Mouse (Mus musculus) CD4-positive, CD25-positive, alpha-beta regulatory T cell, adult 9 weeks (primary cell): ENCODE measurements around the gene Phkg1. TPM values are rescaled to one million over a fixed set of nuclear protein-coding genes. Genes with fewer than 3 reads are reported as not detected.

ENCODE experiments used
- polyA plus RNA-seq: library from polyadenylated mRNA; unstranded; fragments of 100-300 nt; shearing (Covaris generic); gene quantifications from one replicate; pipeline ENCODE4 v1.2.1, GENCODE M21; 2017

Gene Phkg1
- 0.33 TPM for polyA plus RNA-seq

DNA sequence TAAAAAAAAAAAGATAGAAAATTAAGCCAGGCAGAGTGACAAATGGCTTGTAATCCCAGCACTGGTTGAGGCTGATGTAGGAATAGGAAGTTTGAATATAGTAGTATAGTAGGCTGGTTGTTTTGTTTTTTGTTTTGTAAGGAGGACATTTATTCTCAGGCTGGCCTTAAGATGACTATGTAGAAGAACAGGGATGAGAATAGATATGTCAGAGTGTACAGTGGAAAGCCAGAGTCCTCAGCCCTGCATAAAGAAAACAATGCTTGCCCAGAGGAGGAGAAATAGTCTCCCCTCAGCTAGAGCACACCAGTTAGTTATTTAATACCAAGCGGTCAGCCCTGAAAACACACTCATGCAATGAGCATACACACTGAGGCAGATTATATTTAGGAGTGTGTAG, at the start of gene Phkg1:
Phkg1 (minus strand) TSS at position 101 of the 400 bp plus-strand sequence.

DNA sequence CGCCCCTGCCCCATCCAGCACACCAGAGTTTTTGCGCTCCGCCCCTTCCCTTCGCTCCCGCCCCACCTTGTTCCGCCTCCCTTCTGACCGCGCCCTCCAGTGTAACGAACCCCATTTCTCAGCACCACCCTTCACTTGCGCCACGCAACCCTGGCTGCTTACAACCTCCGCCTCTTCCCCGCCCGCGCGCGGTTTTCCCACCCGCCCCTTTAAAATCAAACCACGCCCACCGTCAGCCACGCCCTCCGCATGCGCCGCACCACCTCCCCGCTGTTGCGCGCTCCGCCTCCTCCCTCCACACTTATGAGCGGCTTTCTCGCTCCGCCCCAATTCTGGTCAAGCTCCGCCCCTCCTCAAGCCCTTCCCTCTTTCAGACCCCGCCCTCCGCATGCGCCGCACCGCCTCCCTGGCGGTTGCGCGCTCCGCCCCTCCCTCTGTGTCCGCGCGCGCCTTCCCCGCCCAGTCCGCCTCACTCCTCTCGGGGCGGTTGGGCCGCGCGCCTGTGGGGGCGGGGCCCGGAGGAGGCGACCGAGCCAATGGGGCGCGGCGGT, 43.2 kb upstream of the Phkg1 start, which contains the start of gene Vkorc1l1:
Vkorc1l1 (plus strand) TSS at position 476 of the 551 bp plus-strand sequence.

DNA sequence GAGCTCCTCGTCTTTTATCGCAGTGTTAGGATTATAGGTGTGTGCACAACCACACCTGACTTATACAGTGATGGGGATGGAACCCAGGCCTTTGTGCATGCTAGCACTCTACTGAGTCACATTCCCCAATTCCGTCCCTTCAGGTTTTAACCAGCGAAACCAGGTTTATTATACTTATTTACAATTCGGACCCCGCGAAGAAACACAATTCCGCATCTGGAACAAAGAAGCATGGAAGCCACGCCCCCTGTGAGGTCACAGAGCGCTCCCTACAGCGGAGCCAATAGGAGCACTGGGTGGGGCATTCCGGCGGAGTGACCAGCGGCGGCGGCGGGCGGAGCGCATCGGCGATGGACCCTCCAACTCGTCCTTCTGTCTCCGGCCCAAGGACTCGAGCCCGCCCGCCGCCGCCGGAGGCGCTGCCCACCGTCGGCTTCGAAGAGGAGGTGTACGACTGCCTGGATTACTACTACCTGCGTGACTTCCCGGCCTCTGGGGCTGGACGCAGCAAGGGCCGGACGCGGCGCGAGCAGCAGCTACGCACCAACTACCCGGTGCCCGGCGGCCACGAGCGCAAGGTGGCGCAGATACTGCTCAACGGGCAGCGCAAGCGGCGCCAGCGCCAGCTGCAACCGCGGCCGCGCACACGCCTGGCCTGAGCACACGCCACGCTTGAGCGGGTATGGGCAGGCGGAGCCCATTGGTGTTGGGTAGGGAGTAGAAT, 10.1 kb upstream of the Phkg1 start, which contains the start of gene Nupr1l:
Nupr1l (plus strand) TSS at position 299 of the 724 bp plus-strand sequence.

DNA sequence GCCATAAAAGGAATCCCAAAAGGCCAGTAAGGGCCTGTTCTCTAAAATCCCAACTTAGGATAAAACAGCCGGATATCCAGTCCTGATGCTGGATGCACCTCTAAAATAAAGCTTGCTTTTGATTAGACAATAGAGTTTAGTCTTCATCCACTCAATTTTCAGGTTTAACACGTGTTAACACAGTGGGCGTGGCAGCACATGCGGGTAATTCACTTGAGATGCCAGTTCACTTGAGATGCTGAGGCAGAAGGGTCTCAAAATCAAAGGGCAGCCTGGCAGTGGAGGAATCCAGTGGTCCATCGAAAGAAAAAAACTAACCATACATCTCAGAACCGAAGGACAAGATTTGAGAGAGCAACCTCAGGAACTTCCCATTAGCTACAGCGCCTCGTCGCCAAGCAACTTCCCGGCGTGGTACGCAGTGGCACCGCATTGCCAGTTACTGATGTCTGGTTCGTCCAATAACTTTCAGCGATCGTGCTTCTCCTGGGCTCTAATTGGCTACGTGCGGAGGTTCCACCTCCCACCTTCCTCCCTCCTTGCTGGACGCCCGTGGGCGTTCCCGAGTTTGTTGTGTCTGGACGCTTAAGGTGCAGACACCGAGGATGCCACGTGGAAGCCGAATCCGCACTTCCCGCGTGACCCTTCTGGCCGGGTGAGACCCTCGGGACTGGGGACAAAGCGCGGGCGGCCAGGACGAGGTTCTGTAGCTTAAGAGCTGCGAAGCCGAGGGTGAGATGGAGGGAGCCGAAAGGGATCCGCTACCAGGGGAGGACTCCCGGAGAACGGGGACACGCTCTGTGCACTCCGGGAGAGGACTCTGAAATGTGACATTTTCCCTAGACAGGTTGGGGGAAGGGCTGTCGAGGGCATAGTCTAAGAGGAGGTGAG, 2.9 kb downstream of the Phkg1 start, which contains the start of gene Zbed5:
Zbed5 (plus strand) TSS at position 526 of the 891 bp plus-strand sequence.

DNA sequence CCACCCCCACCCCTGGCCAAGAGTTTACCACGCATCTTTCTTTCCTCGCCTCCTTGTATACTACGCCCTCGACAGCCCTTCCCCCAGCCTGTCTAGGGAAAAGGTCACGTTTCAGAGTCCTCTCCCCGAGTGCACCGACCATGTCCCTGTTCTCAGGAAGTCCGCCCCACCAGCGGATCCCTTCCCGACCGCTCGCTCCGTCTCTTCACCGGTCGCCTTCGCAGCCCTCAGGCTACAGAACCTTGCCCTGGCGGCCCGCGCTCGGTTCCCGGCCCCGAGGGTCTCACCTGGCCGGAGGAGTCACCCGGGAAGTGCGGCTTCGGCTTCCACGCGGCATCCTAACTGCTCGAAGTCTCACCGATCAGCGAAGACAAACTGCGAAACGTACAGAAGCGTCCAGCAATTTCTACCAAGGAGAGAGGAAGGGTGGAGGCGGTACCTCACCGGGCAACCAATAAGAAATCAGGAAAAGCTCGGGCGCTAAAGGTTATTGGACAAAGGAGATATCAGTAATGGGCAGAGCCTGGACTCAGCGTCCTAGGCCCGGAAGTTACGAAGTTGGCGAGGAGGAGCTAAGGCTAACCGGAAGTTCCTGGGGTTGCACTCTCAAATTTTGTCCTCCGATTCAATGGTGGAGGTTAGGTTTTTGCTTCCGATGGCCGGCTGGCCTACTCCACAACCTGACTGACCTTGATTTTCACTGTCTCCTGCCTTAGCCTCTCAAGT, 11.3 kb downstream of the Phkg1 start, which contains the start of gene Chchd2:
Chchd2 (minus strand) TSS at position 560 of the 726 bp plus-strand sequence.

DNA sequence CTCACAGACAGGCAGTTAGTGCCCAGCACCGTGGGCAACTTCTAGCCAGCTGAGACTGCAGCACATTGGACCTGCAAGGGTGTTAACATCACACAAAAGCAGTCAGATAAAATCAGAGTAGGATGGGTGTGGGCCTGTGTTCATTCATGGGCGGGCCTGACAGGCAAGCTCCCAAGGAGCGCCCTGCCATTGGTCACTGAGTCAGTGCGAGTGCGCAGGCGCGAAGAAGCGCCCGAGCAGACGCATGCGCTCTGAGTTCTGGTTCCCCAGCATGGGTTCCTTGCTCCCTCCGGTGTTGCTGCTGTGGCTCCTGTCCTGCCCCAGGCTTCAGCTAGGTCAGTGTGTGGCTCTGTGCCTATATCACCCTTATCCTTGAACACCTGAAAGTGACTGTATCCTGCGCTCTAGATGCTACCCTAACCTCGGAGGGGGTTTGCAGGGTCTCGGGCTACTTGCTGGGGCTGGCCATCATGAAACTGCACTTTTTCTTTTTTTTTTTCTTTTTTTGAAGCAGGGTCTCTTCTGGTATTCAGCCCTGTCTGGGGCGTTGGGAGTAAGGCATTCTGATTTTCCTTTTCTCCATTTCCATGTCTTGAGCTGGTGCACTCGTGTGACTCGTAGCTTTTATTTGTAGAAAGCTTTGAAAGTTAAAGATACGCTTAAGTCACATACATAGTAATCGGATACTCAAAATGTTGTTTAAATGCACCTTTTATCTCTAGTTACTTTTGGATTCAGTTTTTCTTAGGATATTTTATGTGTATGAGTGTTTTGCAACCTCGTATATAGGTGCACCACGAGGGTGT, 51.4 kb downstream of the Phkg1 start, which contains the start of gene Sumf2:
Sumf2 (plus strand) TSS at position 235 of the 806 bp plus-strand sequence.

Other genes starting within 250 kb of the Phkg1 start
- gene Zfp11, start 228.4 kb downstream of the Phkg1 start, polyA plus RNA-seq: 4.6 TPM
- gene Sept14, start 190.0 kb downstream of the Phkg1 start, polyA plus RNA-seq: not detected
- 127 TPM for gene Mrps17, start 183.1 kb downstream of the Phkg1 start, polyA plus RNA-seq
- 33.3 TPM for gene Nipsnap2, start 173.5 kb downstream of the Phkg1 start, polyA plus RNA-seq
- gene Psph, start 111.1 kb downstream of the Phkg1 start, polyA plus RNA-seq: 74.7 TPM
- 34.6 TPM for gene Sumf2, start 51.6 kb downstream of the Phkg1 start, polyA plus RNA-seq
- 362 TPM for gene Chchd2, start 11.1 kb downstream of the Phkg1 start, polyA plus RNA-seq
- 1.3 TPM for gene Zbed5, start 2.8 kb downstream of the Phkg1 start, polyA plus RNA-seq
- gene Nupr1l, start 10.0 kb upstream of the Phkg1 start, polyA plus RNA-seq: not detected
- 5.5 TPM for gene Vkorc1l1, start 43.4 kb upstream of the Phkg1 start, polyA plus RNA-seq
- gene Gusb, start 104.5 kb upstream of the Phkg1 start, polyA plus RNA-seq: 58.3 TPM
- gene Asl, start 130.7 kb upstream of the Phkg1 start, polyA plus RNA-seq: 97.4 TPM
- gene Crcp, start 130.7 kb upstream of the Phkg1 start, polyA plus RNA-seq: 56.1 TPM
- gene Tpst1, start 174.8 kb upstream of the Phkg1 start, polyA plus RNA-seq: 1.7 TPM
- gene Kctd7, start 246.3 kb upstream of the Phkg1 start, polyA plus RNA-seq: 7.8 TPM